Comparison of ENCODE assay signal across 18 mouse cellular contexts in genomic region chr7:64074661-64075234, GRCm38 (mm10).
A peak's percentile ranks its signal among the peaks of the same experiment; 100 is the strongest.
DNase-seq lines count a peak whose midpoint lies in the region; ATAC-seq and TF ChIP-seq lines count a peak whose summit lies in the region.
"Had no signal": no experiment of that assay in that cellular context is flagged by ENCODE, and none has a peak within 500 bp of the region (broad histone marks: within the 10 kb centered on the region; RNA-seq: fewer than 3 reads in every experiment).

No protein-coding gene starts in this region.

- no peak overlapping the region for H3K9ac ChIP-seq in embryonic facial prominence, embryonic 15.5 days
- H3K9ac ChIP-seq in intestine, embryonic 14.5 days (ENCODE audit: low read length) = no peak overlapping the region
- no peak overlapping the region for H3K9ac ChIP-seq in intestine, embryonic 15.5 days
- no peak overlapping the region for H3K9ac ChIP-seq in liver, embryonic 14.5 days (replicated peaks)
- H3K9ac ChIP-seq: hindbrain, embryonic 14.5 days; liver, embryonic 15.5 days had no signal

- no peak overlapping the region for H3K27ac ChIP-seq in embryonic facial prominence, embryonic 15.5 days (replicated peaks)
- no peak overlapping the region for H3K27ac ChIP-seq in embryonic facial prominence, embryonic 10.5 days (replicated peaks)
- H3K27ac ChIP-seq in intestine, embryonic 14.5 days (ENCODE audit: low read depth) = no peak overlapping the region
- no peak overlapping the region for H3K27ac ChIP-seq in intestine, embryonic 15.5 days
- no peak overlapping the region for H3K27ac ChIP-seq in liver, embryonic 14.5 days
- H3K27ac ChIP-seq: hindbrain, embryonic 14.5 days; liver, embryonic 15.5 days had no signal

- no peaks in the 10 kb centered on the region for H3K9me3 ChIP-seq in embryonic facial prominence, embryonic 15.5 days (replicated peaks)
- no peaks in the 10 kb centered on the region for H3K9me3 ChIP-seq in embryonic facial prominence, embryonic 10.5 days
- H3K9me3 ChIP-seq in intestine, embryonic 14.5 days (ENCODE audit: control insufficient read depth, low read length) = no peaks in the 10 kb centered on the region
- H3K9me3 ChIP-seq in intestine, embryonic 15.5 days = no peaks in the 10 kb centered on the region
- no peaks in the 10 kb centered on the region for H3K9me3 ChIP-seq in liver, embryonic 14.5 days (ENCODE audit: control insufficient read depth, low read length)
- H3K9me3 ChIP-seq: liver, embryonic 15.5 days had no signal

- DNase-seq in embryonic facial prominence, embryonic 10.5 days (ENCODE audit: low spot score) = no peak
- DNase-seq in intestine, embryonic 14.5 days (ENCODE audit: low spot score) = peak; percentile 50
- peak; percentile 1 for DNase-seq in right cerebral cortex, postnatal 25 days
- DNase-seq in right cerebral cortex, postnatal 4 days = no peak
- DNase-seq in liver, embryonic 14.5 days (ENCODE audit: low read depth in 3 of 3, low spot score in 3 of 3) = no peak
- DNase-seq: adrenal gland, postnatal 36 days; cerebellum, adult 9-11 months; gastrocnemius, postnatal 25 days; kidney, adult 11 months; kidney, postnatal 4 days; lung, postnatal 36 days; right cerebral cortex, adult 18-20 months had no signal

- 0 out of 2 replicates have a peak, but pooled peaks have one; percentile 16 for ATAC-seq in embryonic facial prominence, embryonic 15.5 days (ENCODE audit: insufficient number of reproducible peaks, low FRiP score, low TSS enrichment, low read depth)
- ATAC-seq in intestine, embryonic 14.5 days (replicated peaks; ENCODE audit: low FRiP score, low TSS enrichment, low read depth) = no peak
- no peak for ATAC-seq in intestine, embryonic 15.5 days
- no peak for ATAC-seq in liver, embryonic 14.5 days (ENCODE audit: insufficient read depth)
- ATAC-seq in erythroblast, adult 5-6 weeks (replicated peaks; ENCODE audit: low FRiP score, poor library complexity, severe bottlenecking) = no peak

- H3K36me3 ChIP-seq in embryonic facial prominence, embryonic 15.5 days = no peaks in the 10 kb centered on the region
- no peaks in the 10 kb centered on the region for H3K36me3 ChIP-seq in embryonic facial prominence, embryonic 10.5 days (replicated peaks)
- no peaks in the 10 kb centered on the region for H3K36me3 ChIP-seq in intestine, embryonic 14.5 days (ENCODE audit: control insufficient read depth, insufficient read depth, low read length)
- no peaks in the 10 kb centered on the region for H3K36me3 ChIP-seq in intestine, embryonic 15.5 days
- no peaks in the 10 kb centered on the region for H3K36me3 ChIP-seq in liver, embryonic 14.5 days (replicated peaks; ENCODE audit: control insufficient read depth, insufficient read depth, low read depth)
- H3K36me3 ChIP-seq: liver, embryonic 15.5 days had no signal

- no peaks in the 10 kb centered on the region for H3K27me3 ChIP-seq in embryonic facial prominence, embryonic 15.5 days
- H3K27me3 ChIP-seq in embryonic facial prominence, embryonic 10.5 days (replicated peaks; ENCODE audit: low read depth, poor library complexity, severe bottlenecking) = no peaks in the 10 kb centered on the region
- H3K27me3 ChIP-seq in intestine, embryonic 14.5 days (replicated peaks; ENCODE audit: control insufficient read depth, insufficient read depth, low read length) = no peaks in the 10 kb centered on the region
- H3K27me3 ChIP-seq in intestine, embryonic 15.5 days (replicated peaks) = no peaks in the 10 kb centered on the region
- H3K27me3 ChIP-seq in liver, embryonic 14.5 days (ENCODE audit: control insufficient read depth, insufficient read depth, low read length) = no peaks in the 10 kb centered on the region
- H3K27me3 ChIP-seq: liver, embryonic 15.5 days had no signal

- no peak overlapping the region for H3K4me2 ChIP-seq in embryonic facial prominence, embryonic 15.5 days (replicated peaks)
- H3K4me2 ChIP-seq in intestine, embryonic 14.5 days (ENCODE audit: low read length) = no peak overlapping the region
- H3K4me2 ChIP-seq in intestine, embryonic 15.5 days (replicated peaks) = no peak overlapping the region
- no peak overlapping the region for H3K4me2 ChIP-seq in liver, embryonic 14.5 days (ENCODE audit: low read depth)
- H3K4me2 ChIP-seq: hindbrain, embryonic 14.5 days; liver, embryonic 15.5 days had no signal

- no peak for TF ChIP-seq EP300 in liver, embryonic 14.5 days (IDR thresholded peaks at IDR 0.05; ENCODE audit: low read depth)

- no peak overlapping the region for H3K4me3 ChIP-seq in embryonic facial prominence, embryonic 15.5 days (replicated peaks)
- H3K4me3 ChIP-seq in embryonic facial prominence, embryonic 10.5 days = no peak overlapping the region
- no peak overlapping the region for H3K4me3 ChIP-seq in intestine, embryonic 14.5 days (ENCODE audit: low read depth, low read length)
- no peak overlapping the region for H3K4me3 ChIP-seq in intestine, embryonic 15.5 days (replicated peaks)
- H3K4me3 ChIP-seq in liver, embryonic 14.5 days (ENCODE audit: insufficient read depth in 1 of 2, low read depth in 2 of 2, low read length in 2 of 2) = no peak overlapping the region
- H3K4me3 ChIP-seq: erythroblast, embryonic 14.5 days; liver, embryonic 15.5 days had no signal

- WGBS in embryonic facial prominence, embryonic 15.5 days = 94% methylated on average over 4 of the region's 4 CpGs
- WGBS in embryonic facial prominence, embryonic 10.5 days = 89% methylated on average over 4 of the region's 4 CpGs
- WGBS in intestine, embryonic 14.5 days = 91% methylated on average over 4 of the region's 4 CpGs
- WGBS in intestine, embryonic 15.5 days = 88% methylated on average over 4 of the region's 4 CpGs
- 80% methylated on average over 4 of the region's 4 CpGs for WGBS in liver, embryonic 14.5 days (ENCODE audit: insufficient replicate concordance)

- 0 out of 2 replicates have a peak, but pooled peaks have one; percentile 1 for TF ChIP-seq CTCF in liver, embryonic 14.5 days (IDR thresholded peaks at IDR 0.05; ENCODE audit: low read depth)

- H3K4me1 ChIP-seq in embryonic facial prominence, embryonic 15.5 days = no peaks in the 10 kb centered on the region
- H3K4me1 ChIP-seq in embryonic facial prominence, embryonic 10.5 days = no peaks in the 10 kb centered on the region
- H3K4me1 ChIP-seq in intestine, embryonic 14.5 days (replicated peaks; ENCODE audit: control insufficient read depth, insufficient read depth, low read length) = no peaks in the 10 kb centered on the region
- no peaks in the 10 kb centered on the region for H3K4me1 ChIP-seq in intestine, embryonic 15.5 days (replicated peaks)
- H3K4me1 ChIP-seq in liver, embryonic 14.5 days (replicated peaks; ENCODE audit: control insufficient read depth in 2 of 2, insufficient read depth in 2 of 2, low read length in 1 of 2) = no peaks in the 10 kb centered on the region
- H3K4me1 ChIP-seq: liver, embryonic 15.5 days had no signal

Comparison
In these comparisons a context has a peak if more than half of its experiments do, and no peak if none do; other contexts are left out.
1. DNase-seq: peak in intestine, embryonic 14.5 days (single experiment) and right cerebral cortex, postnatal 25 days (single experiment); none in embryonic facial prominence, embryonic 10.5 days (single experiment), right cerebral cortex, postnatal 4 days (single experiment) and liver, embryonic 14.5 days (0 of 3).